Mouse (Mus musculus) C2C12 (cell line): ENCODE data around the gene Fam171a2. TPM values are rescaled to one million over a fixed set of nuclear protein-coding genes. Genes with fewer than 3 reads are reported as not detected.

Experiments
- H3K27me3 ChIP-seq: one replicate; pipeline ENCODE4 v1.6.1; 2011; ENCODE audit not compliant: control insufficient read depth, insufficient read depth, insufficient read length
- H3K36me3 ChIP-seq: one replicate; pipeline ENCODE4 v1.6.1; 2011; ENCODE audit not compliant: control insufficient read depth, insufficient read depth
- H3K4me3 ChIP-seq: one replicate; pipeline ENCODE4 v1.5.1; 2011; ENCODE audit warnings: mild to moderate bottlenecking, control low read depth; ENCODE audit not compliant: poor library complexity, insufficient read depth, severe bottlenecking
- H3K79me2 ChIP-seq: one replicate; pipeline ENCODE4 v1.6.1; 2011; ENCODE audit not compliant: control insufficient read depth, insufficient read depth
- H3K79me3 ChIP-seq: one replicate; pipeline ENCODE4 v1.6.1; 2011; ENCODE audit warnings: low read depth, control low read depth
- H3ac ChIP-seq: one replicate; pipeline ENCODE3; 2011; ENCODE audit warnings: low read depth; ENCODE audit not compliant: control insufficient read depth, insufficient read length
- CEBPB ChIP-seq: IDR thresholded peaks from one replicate; pipeline ENCODE4 v1.6.1; 2011; ENCODE audit warnings: low read depth, mild to moderate bottlenecking, control low read depth, moderate library complexity
- CTCF ChIP-seq: IDR thresholded peaks from one replicate; pipeline ENCODE4 v1.5.1; 2011; ENCODE audit not compliant: control insufficient read depth, insufficient read depth, insufficient read length
- FOSL1 ChIP-seq: IDR thresholded peaks from one replicate; pipeline ENCODE4 v1.8.0; 2011; ENCODE audit warnings: mild to moderate bottlenecking, low read length; ENCODE audit not compliant: poor library complexity, insufficient read depth, severe bottlenecking
- MAX ChIP-seq: IDR thresholded peaks from one replicate; pipeline ENCODE4 v1.6.1; 2011; ENCODE audit warnings: mild to moderate bottlenecking, control low read depth
- MYOD1 ChIP-seq: IDR thresholded peaks from one replicate; pipeline ENCODE4 v1.6.1; 2011; ENCODE audit warnings: low read depth; ENCODE audit not compliant: control insufficient read depth, insufficient read length
- MYOG ChIP-seq: IDR thresholded peaks from one replicate; pipeline ENCODE4 v1.6.1; 2011; ENCODE audit not compliant: control insufficient read depth, insufficient read length; ENCODE audit errors: extremely low read depth
- USF1 ChIP-seq: IDR thresholded peaks from one replicate; pipeline ENCODE4 v1.6.1; 2011; ENCODE audit warnings: low read depth, mild to moderate bottlenecking, control low read depth, moderate library complexity
- polyA plus RNA-seq: library from polyadenylated mRNA; unstranded; fragments of >200 nt; fragmentation: generic; extraction: Trizol; gene quantifications from one replicate; pipeline ENCODE4 v1.2.1, GENCODE M21; 2012; ENCODE audit warnings: missing spikeins

Fam171a2 gene
- polyA plus RNA-seq, 1 experiment, result 6.3 TPM

DNA sequence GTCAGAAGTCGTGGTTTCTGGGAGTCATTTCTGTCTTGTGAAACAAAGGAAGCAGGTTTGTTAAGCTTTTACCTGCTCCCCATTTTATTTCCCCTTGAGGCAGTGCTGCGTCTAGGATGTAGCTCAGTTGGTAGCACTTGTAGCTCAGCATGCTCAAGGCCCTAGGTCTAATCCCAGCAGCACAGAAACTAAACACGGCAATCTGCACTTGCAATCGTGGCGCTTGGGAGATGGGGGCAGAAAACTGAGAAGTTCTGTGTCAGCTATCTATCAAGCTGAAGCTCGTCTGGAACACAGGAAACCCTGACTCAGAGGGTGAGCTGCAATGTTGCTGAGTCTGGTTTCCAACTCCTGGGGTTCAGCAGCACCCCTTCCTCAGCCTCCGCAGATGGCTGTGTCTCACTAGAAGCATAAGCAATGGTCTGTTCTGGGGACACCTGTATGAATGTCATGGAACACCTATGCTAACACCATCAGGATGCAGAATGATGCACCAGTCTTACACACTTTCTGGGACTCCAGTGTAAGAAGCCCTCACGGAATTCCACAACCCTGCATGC, 18.4 kb downstream of the Fam171a2 start:
- H3K36me3 ChIP-seq, result peaks cover 3% of the 10 kb centered on the region
- H3K4me3 ChIP-seq, result no peak overlapping the region
- TF ChIP-seq CTCF (no peak), MYOG (no peak), USF1 (no peak), FOSL1 (no peak), CEBPB (no peak)
- H3ac ChIP-seq, result no peak overlapping the region
- H3K27me3 ChIP-seq, result no peaks in the 10 kb centered on the region
- H3K79me2 ChIP-seq, result peaks cover 8% of the 10 kb centered on the region
- no peaks in the 10 kb centered on the region for H3K79me3 ChIP-seq

DNA sequence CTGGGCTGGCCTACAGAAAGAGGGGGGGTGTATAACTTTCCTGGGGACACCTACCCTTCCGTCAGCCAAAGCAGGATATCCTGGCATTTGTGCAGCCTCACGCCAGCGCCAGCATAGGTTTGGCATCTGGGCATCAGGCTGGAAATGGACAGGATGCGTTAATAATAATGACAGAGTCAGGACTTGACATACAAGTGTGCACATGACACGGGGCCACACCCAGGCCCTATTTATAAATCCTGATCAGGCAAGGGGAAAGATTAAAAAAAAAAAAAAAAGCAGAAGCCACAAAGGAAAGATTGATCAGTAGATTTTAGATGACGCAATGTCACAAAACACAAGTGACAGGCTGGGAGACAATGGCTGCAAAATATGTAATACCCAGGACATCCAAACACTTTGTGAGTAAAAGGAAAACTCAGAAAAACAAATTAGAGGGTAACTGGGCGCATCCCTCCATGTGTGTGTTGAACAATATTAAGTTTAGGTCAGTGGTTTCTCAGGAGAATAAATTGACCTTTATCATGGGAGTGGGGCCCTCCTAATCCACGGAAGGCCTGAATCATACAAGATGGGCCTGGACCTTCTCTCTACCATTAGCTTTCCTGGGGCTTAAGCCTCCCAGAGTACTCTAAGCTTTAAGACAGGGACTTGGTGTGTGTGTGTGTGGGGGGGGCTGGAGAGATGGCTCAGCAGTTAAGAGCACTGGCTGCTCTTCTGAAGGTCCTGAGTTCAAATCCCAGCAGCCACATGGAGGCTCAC, 21.7 kb downstream of the Fam171a2 start:
- H3K79me3 ChIP-seq, result no peaks in the 10 kb centered on the region
- TF ChIP-seq CTCF (no peak), CEBPB (no peak), FOSL1 (no peak), USF1 (no peak), MYOG (no peak), MYOD1 (no peak), MAX (no peak)
- no peaks in the 10 kb centered on the region for H3K36me3 ChIP-seq
- no peak overlapping the region for H3ac ChIP-seq
- H3K4me3 ChIP-seq, result no peak overlapping the region
- peaks cover under 1% of the 10 kb centered on the region for H3K79me2 ChIP-seq
- H3K27me3 ChIP-seq, result peaks cover 9% of the 10 kb centered on the region

- H3ac ChIP-seq, result no peak overlapping the region
- peaks cover 9% of the 10 kb centered on the region for H3K27me3 ChIP-seq
- H3K79me2 ChIP-seq, result no peaks in the 10 kb centered on the region
- H3K79me3 ChIP-seq, result no peaks in the 10 kb centered on the region
- H3K36me3 ChIP-seq, result no peaks in the 10 kb centered on the region
- H3K4me3 ChIP-seq, result no peak overlapping the region
- no peak for TF ChIP-seq MYOD1
- TF ChIP-seq MAX, result no peak
- no peak for TF ChIP-seq CTCF
- TF ChIP-seq FOSL1, result no peak
- no peak for TF ChIP-seq USF1
- TF ChIP-seq CEBPB, result no peak
- TF ChIP-seq MYOG, result no peak
These were observed 22.8 kb downstream of the Fam171a2 start for GRCm38 (mm10) chr11:102424666-102425065.

GRCm38 (mm10) chr11:102421559-102421958, 25.9 kb downstream of the Fam171a2 start:
- H3K79me3 ChIP-seq, result no peaks in the 10 kb centered on the region
- TF ChIP-seq FOSL1 (no peak), CEBPB (no peak), USF1 (no peak), MYOG (no peak), MAX (no peak), MYOD1 (no peak), CTCF (no peak)
- peaks cover 9% of the 10 kb centered on the region for H3K27me3 ChIP-seq

GRCm38 (mm10) chr11:102418887-102419286, 28.6 kb downstream of the Fam171a2 start:
- Histone ChIP-seq H3K79me3 (no peaks in the 10 kb centered on the region), H3K27me3 (peaks cover 9% of the 10 kb centered on the region), H3ac (no peak overlapping the region), H3K79me2 (no peaks in the 10 kb centered on the region), H3K4me3 (no peak overlapping the region), H3K36me3 (no peaks in the 10 kb centered on the region)
- TF ChIP-seq MAX, result no peak
- no peak for TF ChIP-seq CEBPB
- TF ChIP-seq USF1, result no peak
- no peak for TF ChIP-seq MYOG
- no peak for TF ChIP-seq MYOD1
- TF ChIP-seq CTCF, result no peak
- TF ChIP-seq FOSL1, result no peak

More at GRCm38 (mm10) chr11:102421559-102421958, 25.9 kb downstream of the Fam171a2 start:
- Histone ChIP-seq H3K4me3 (no peak overlapping the region), H3K36me3 (no peaks in the 10 kb centered on the region), H3ac (no peak overlapping the region), H3K79me2 (no peaks in the 10 kb centered on the region)

DNA sequence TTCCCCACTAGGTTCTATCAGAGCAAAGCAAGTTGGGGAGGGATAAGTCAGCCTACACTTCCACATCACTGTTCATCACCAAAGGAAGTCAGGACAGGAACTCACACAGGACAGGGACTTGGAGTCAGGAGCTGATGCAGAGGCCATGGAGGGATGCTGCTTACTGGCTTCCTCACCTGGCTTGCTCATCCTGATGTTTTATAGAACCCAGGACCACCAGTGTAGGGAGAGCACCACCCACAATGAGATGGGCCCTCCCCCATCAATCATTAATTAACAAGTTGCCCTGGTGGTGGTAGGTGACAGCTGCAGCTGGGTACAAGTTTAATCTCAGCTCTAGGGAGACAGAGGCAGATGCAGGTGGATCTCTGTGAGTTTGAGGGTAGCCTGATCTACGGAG, 30.3 kb downstream of the Fam171a2 start:
- Histone ChIP-seq H3ac (no peak overlapping the region), H3K36me3 (no peaks in the 10 kb centered on the region), H3K79me2 (no peaks in the 10 kb centered on the region), H3K27me3 (peaks cover 11% of the 10 kb centered on the region), H3K4me3 (no peak overlapping the region), H3K79me3 (no peaks in the 10 kb centered on the region)
- TF ChIP-seq USF1 (no peak), FOSL1 (no peak), CTCF (no peak), CEBPB (no peak), MYOG (no peak), MYOD1 (no peak), MAX (no peak)
